Mouse (Mus musculus): Measurements from ENCODE around the gene Ptch1.

DNA sequence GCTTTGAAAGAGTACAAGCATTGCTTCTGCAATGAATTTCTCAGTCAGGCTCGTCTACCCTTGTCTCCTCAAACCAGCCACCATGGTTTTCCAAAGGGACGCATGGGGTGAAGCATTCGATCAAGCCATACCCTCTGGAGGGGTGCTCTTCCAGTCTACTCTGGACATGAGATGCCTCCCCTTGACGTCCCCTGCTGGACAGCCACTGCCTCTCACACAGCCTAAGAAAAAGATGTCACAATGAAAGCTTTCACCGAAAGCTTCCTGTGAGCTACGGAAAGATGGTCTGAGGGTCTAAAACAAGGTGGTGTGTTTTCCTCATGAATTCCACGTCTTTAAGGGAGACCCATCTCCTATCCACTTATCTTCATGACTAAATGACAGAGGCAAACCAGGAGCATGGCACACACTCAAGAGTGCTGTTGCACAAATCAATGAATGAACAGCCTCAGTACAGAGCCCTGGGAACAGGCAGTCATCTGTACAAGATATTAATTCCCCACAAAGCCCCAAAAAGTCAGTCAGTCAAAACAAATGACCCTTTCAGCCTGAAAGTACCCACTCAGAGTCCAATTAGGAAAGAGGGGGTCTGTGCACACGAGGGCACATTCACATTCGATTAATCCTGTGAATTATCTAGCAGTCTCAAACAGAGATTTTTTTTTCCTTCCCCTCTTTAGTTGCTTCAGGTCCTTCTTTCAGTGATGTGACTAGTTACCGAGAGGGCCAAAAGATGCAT, 21.7 kb downstream of the Ptch1 start:
- no peak for TF ChIP-seq GATA1 (IDR thresholded peaks at IDR 0.05; ENCODE audit: low read length)
- TF ChIP-seq TAL1 (IDR thresholded peaks at IDR 0.05; ENCODE audit: low read length), result no peak

Data from erythroblast, embryonic 14.5 days (primary cell).